Mouse (Mus musculus) neural tube, embryonic 13.5 days (tissue): ENCODE measurements at regions not wholly inside any gene's neighbourhood (a gene's known extent, or its start where the extent isn't known, plus 50 kb on each side); places are given as distances from the start of the nearest gene placed in this dataset.
"Not testable (repeated sequence)": the region's sequence is repeated elsewhere in the genome, so short reads cannot be mapped to it uniquely, and the experiment has no call there.

Experiments
- ATAC-seq: fragments of 200-750 bp; cut with Nextera tagmentation; 2 replicates; pipeline ENCODE4 v1.8.0; 2017; ENCODE audit warnings: low read depth, mild to moderate bottlenecking, moderate TSS enrichment, moderate library complexity
- H3K27ac ChIP-seq: fragments of 300-500 bp; sonication (generic); replicated peaks from 2 replicates; pipeline ENCODE4 v1.5.1; 2015; ENCODE audit warnings: moderate library complexity, mild to moderate bottlenecking, inconsistent platforms
- H3K27me3 ChIP-seq: fragments of 300-500 bp; sonication (generic); 2 replicates; pipeline ENCODE4 v1.6.1; 2015; ENCODE audit warnings: mild to moderate bottlenecking, inconsistent platforms
- H3K36me3 ChIP-seq: fragments of 300-500 bp; sonication (generic); 2 replicates; pipeline ENCODE4 v1.6.1; 2015; ENCODE audit warnings: mild to moderate bottlenecking, inconsistent platforms
- H3K4me1 ChIP-seq: fragments of 300-500 bp; sonication (generic); replicated peaks from 2 replicates; pipeline ENCODE4 v1.6.1; 2015; ENCODE audit warnings: inconsistent platforms
- H3K4me2 ChIP-seq: fragments of 300-500 bp; sonication (generic); 2 replicates; pipeline ENCODE4 v1.6.1; 2015; ENCODE audit warnings: inconsistent platforms, mild to moderate bottlenecking, moderate library complexity
- H3K4me3 ChIP-seq: fragments of 300-500 bp; sonication (generic); 2 replicates; pipeline ENCODE4 v1.5.1; 2015; ENCODE audit warnings: mild to moderate bottlenecking, inconsistent platforms
- H3K9ac ChIP-seq: fragments of 300-500 bp; sonication (generic); 2 replicates; pipeline ENCODE4 v1.6.1; 2015; ENCODE audit warnings: moderate library complexity, mild to moderate bottlenecking, inconsistent platforms
- H3K9me3 ChIP-seq: fragments of 300-500 bp; sonication (generic); 2 replicates; pipeline ENCODE4 v1.6.1; 2016; ENCODE audit warnings: inconsistent platforms
- WGBS: fragments of 180-500 bp; shearing (Covaris S2); methylation state at CpG from one replicate; pipeline ENCODE4 v1.1.7; 2015; 5-methylcytosine and 5-hydroxymethylcytosine counted together

DNA sequence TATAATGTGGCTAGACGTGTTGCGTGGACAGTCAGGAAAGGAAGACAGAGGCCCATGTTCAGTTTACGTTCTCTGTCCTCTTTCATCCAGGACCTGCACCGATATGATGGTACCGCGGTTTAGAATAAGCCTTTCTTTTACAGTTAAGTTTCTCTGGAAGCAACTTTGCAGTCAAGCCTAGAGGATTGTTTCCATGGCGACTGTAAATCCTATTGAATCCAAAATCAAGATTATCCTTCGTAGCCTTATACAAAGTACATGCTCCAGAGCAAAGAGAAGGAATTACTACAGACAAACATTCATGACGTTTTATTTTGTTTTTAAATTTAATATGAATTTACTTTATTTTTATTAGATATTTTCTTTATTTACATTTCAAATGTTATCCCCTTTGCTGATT is 798.6 kb downstream of the Robo2 start:
- no peaks in the 10 kb centered on the region for H3K9me3 ChIP-seq
- no peaks in the 10 kb centered on the region for H3K36me3 ChIP-seq
- no peaks in the 10 kb centered on the region for H3K4me1 ChIP-seq
- no peak overlapping the region for H3K27ac ChIP-seq
- H3K27me3 ChIP-seq = no peaks in the 10 kb centered on the region
- 90% methylated on average over 9 of the region's 9 CpGs for WGBS
- H3K9ac ChIP-seq = no peak overlapping the region
- no peak overlapping the region for H3K4me3 ChIP-seq
- ATAC-seq = no peak
- H3K4me2 ChIP-seq = no peak overlapping the region

- 58% methylated on average over 2 of the region's 2 CpGs for WGBS
- no peak for ATAC-seq
- H3K4me2 ChIP-seq = no peak overlapping the region
Measured at GRCm38 (mm10) chr16:73591421-73591820, 820.2 kb downstream of the Robo2 start.

GRCm38 (mm10) chr16:73561216-73561615 is 850.4 kb downstream of the Robo2 start:
- Histone ChIP-seq H3K4me1 (no peaks in the 10 kb centered on the region), H3K9ac (no peak overlapping the region), H3K27ac (no peak overlapping the region), H3K36me3 (no peaks in the 10 kb centered on the region), H3K4me2 (no peak overlapping the region), H3K4me3 (no peak overlapping the region), H3K9me3 (no peaks in the 10 kb centered on the region), H3K27me3 (no peaks in the 10 kb centered on the region)
- no peak for ATAC-seq
- 74% methylated on average over 7 of the region's 7 CpGs for WGBS

More at GRCm38 (mm10) chr16:73591421-73591820, 820.2 kb downstream of the Robo2 start:
- Histone ChIP-seq H3K4me3 (no peak overlapping the region), H3K4me1 (no peaks in the 10 kb centered on the region), H3K9me3 (no peaks in the 10 kb centered on the region), H3K27ac (no peak overlapping the region), H3K9ac (no peak overlapping the region), H3K36me3 (no peaks in the 10 kb centered on the region), H3K27me3 (no peaks in the 10 kb centered on the region)

DNA sequence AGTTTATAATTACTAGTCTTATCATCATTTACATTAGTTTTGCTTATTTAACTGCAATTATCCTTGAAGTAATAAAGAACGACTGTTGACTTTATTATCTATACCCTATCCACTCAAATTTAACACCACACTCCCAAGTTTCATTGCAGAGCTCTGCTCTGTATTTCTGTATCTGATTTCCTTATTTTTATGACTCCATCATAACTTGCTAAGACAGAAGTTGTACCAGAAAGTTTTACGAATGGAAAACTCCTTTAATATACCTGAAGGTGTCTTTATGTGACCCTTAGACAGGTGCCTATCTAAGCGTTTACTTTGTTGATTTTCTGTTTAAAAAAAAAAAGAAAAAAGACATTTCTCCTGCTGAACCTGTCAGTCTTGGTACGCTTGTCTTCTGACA is 854.7 kb downstream of the Robo2 start:
- H3K36me3 ChIP-seq = no peaks in the 10 kb centered on the region
- no peak for ATAC-seq
- H3K27ac ChIP-seq = no peak overlapping the region
- H3K9ac ChIP-seq = no peak overlapping the region
- no peak overlapping the region for H3K4me3 ChIP-seq
- 92% methylated on average over 4 of the region's 4 CpGs for WGBS
- H3K9me3 ChIP-seq = no peaks in the 10 kb centered on the region
- H3K27me3 ChIP-seq = no peaks in the 10 kb centered on the region
- no peaks in the 10 kb centered on the region for H3K4me1 ChIP-seq
- no peak overlapping the region for H3K4me2 ChIP-seq

DNA sequence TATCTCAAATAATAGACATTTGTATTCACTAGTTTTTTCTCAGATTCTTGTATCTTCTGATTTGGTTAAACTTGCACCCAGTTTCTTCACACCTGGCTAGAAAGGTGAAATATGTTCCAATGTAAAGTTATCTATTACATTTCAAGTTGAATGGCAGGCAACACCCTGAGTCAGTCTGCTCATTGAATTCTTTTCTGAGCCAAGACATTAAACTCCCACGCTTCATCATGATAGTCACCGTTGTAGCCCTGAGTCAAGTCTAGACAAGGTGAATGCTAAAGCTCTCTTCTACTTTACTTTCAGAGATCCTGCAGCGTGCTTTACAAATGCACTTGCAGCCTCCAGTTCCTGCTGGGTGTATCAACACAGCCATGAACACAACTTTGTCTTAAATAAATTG is 868.0 kb downstream of the Robo2 start:
- no peak overlapping the region for H3K4me3 ChIP-seq
- no peak for ATAC-seq
- H3K27ac ChIP-seq = no peak overlapping the region
- H3K9ac ChIP-seq = no peak overlapping the region
- H3K36me3 ChIP-seq = no peaks in the 10 kb centered on the region
- H3K9me3 ChIP-seq = no peaks in the 10 kb centered on the region
- no peaks in the 10 kb centered on the region for H3K4me1 ChIP-seq
- 88% methylated on average over 3 of the region's 3 CpGs for WGBS
- H3K27me3 ChIP-seq = no peaks in the 10 kb centered on the region
- H3K4me2 ChIP-seq = no peak overlapping the region

DNA sequence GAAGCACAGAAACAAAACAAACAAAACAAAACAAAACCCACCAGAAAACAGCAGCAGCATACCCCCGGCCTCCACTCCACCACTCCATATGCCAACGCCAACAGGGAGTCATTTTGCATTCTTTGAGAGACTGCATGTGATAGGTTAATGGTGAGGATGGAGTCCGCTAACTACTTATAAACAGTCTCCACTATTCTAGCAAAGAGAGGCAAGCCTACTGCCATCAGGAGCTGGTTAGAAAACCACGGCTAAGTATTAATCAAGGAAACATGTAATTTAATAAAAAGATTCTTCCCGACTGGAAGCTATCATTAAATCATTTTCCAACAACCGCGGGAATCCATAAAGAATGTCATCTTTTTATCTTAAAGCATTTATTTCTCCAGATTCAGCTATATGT is 873.6 kb downstream of the Robo2 start:
- Histone ChIP-seq H3K27ac (no peak overlapping the region), H3K36me3 (no peaks in the 10 kb centered on the region), H3K4me3 (no peak overlapping the region), H3K9ac (no peak overlapping the region), H3K9me3 (no peaks in the 10 kb centered on the region), H3K4me2 (no peak overlapping the region), H3K27me3 (no peaks in the 10 kb centered on the region), H3K4me1 (no peaks in the 10 kb centered on the region)
- ATAC-seq = no peak
- WGBS = 88% methylated on average over 7 of the region's 7 CpGs

DNA sequence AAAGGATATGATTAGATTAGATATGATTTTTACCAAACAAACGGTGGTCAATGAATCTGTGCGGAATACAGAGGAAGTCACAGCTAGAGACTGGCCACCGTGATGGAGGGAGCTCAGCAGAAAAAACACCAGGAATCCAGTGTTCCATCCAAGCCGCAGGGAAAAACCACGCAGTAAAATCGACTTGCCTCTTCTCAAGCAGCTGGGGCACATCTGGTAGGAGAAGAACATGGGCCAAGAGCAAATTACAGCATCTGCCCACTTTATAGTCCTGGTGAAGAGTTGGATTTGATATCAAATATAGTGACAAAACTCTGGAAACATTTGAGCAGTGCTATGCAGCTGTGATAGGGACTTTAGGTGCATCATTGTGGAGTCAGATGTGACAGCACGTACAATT is 874.1 kb downstream of the Robo2 start:
- H3K27me3 ChIP-seq = no peaks in the 10 kb centered on the region
- H3K27ac ChIP-seq = no peak overlapping the region
- H3K4me2 ChIP-seq = no peak overlapping the region
- no peak overlapping the region for H3K9ac ChIP-seq
- no peaks in the 10 kb centered on the region for H3K4me1 ChIP-seq
- 91% methylated on average over 7 of the region's 7 CpGs for WGBS
- no peaks in the 10 kb centered on the region for H3K9me3 ChIP-seq
- ATAC-seq = no peak
- H3K36me3 ChIP-seq = no peaks in the 10 kb centered on the region
- H3K4me3 ChIP-seq = no peak overlapping the region

GRCm38 (mm10) chr16:73530191-73530590 is 881.4 kb downstream of the Robo2 start:
- Histone ChIP-seq H3K9me3 (no peaks in the 10 kb centered on the region), H3K27ac (no peak overlapping the region), H3K27me3 (no peaks in the 10 kb centered on the region), H3K36me3 (no peaks in the 10 kb centered on the region), H3K4me1 (peaks cover 6% of the 10 kb centered on the region; the same call in 1 of the 2 replicates), H3K4me3 (peak overlapping the region; percentile 18), H3K9ac (0 out of 2 replicates have a peak overlapping the region, but pooled peaks have one; percentile 18), H3K4me2 (peak overlapping the region; percentile 53)
- peak; percentile 76 for ATAC-seq
- WGBS = 11% methylated on average over 10 of the region's 10 CpGs

- not testable (repeated sequence) for H3K27me3 ChIP-seq, H3K9ac ChIP-seq, H3K27ac ChIP-seq, ATAC-seq, H3K4me2 ChIP-seq, H3K9me3 ChIP-seq, H3K36me3 ChIP-seq, H3K4me1 ChIP-seq, H3K4me3 ChIP-seq
- WGBS = 85% methylated on average over 3 of the region's 3 CpGs
Measured at GRCm38 (mm10) chr16:73522931-73523330, 888.7 kb downstream of the Robo2 start.

- peaks cover 41% of the 10 kb centered on the region for H3K27me3 ChIP-seq
- H3K27ac ChIP-seq = no peak overlapping the region
- H3K4me2 ChIP-seq = no peak overlapping the region
- no peak for ATAC-seq
- H3K9me3 ChIP-seq = no peaks in the 10 kb centered on the region
- H3K36me3 ChIP-seq = no peaks in the 10 kb centered on the region
- 0 out of 2 replicates have a peak, but pooled peaks cover 3% of the 10 kb centered on the region for H3K4me1 ChIP-seq
- H3K4me3 ChIP-seq = no peak overlapping the region
- no peak overlapping the region for H3K9ac ChIP-seq
Measured at GRCm38 (mm10) chr16:73504759-73505158, 906.9 kb downstream of the Robo2 start.

- Histone ChIP-seq H3K9me3 (no peaks in the 10 kb centered on the region), H3K4me3 (no peak overlapping the region), H3K4me1 (no peaks in the 10 kb centered on the region), H3K9ac (no peak overlapping the region), H3K27ac (no peak overlapping the region), H3K27me3 (peaks cover 27% of the 10 kb centered on the region), H3K4me2 (no peak overlapping the region), H3K36me3 (no peaks in the 10 kb centered on the region)
- peak; percentile 59; the same call in 1 of the 2 replicates for ATAC-seq
- WGBS = 38% methylated on average over 1 of the region's 1 CpGs
Measured at GRCm38 (mm10) chr16:73498636-73499208, 912.9 kb downstream of the Robo2 start.

DNA sequence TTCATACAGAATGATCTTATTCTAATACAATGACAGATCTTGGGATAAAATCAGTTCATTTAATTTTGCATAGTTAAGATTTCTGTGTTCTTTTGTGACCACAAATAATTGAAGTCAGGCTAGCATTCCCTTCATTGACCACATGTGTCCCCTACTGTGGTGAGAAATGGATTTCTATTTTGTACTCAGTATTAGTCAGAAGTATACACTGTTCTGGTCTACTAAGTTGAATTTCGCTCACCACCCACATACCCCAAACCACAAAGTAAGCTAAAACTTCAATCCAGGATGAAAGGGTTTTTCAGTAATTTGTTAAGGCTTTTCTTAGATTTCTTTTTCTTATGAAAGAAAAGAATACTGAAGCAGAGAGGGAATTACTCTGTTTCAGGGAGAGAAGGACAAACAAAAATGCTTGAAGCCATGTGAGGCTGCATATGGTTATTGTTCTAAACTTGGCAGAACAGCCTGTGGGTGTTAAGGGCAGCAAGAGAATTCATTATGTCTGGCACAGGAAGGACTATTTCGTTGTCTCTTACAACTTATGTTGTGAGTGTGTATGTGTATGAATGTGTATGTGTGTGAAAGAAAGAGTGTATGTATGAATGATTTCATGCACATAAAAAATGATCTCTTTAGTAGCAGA is 928.3 kb downstream of the Robo2 start:
- no peak overlapping the region for H3K4me3 ChIP-seq
- 78% methylated on average over 2 of the region's 2 CpGs for WGBS

GRCm38 (mm10) chr16:73482176-73482575 is 929.4 kb downstream of the Robo2 start:
- Histone ChIP-seq H3K27me3 (no peaks in the 10 kb centered on the region), H3K36me3 (no peaks in the 10 kb centered on the region), H3K27ac (no peak overlapping the region), H3K9ac (no peak overlapping the region), H3K4me1 (no peaks in the 10 kb centered on the region), H3K4me2 (no peak overlapping the region), H3K9me3 (no peaks in the 10 kb centered on the region), H3K4me3 (no peak overlapping the region)
- 67% methylated on average over 6 of the region's 6 CpGs for WGBS
- ATAC-seq = no peak

More for the DNA sequence above, 928.3 kb downstream of the Robo2 start:
- no peak for ATAC-seq
- no peaks in the 10 kb centered on the region for H3K36me3 ChIP-seq
- H3K27me3 ChIP-seq = no peaks in the 10 kb centered on the region
- H3K9me3 ChIP-seq = no peaks in the 10 kb centered on the region
- no peak overlapping the region for H3K4me2 ChIP-seq
- H3K4me1 ChIP-seq = no peaks in the 10 kb centered on the region
- H3K9ac ChIP-seq = no peak overlapping the region
- no peak overlapping the region for H3K27ac ChIP-seq
